Mouse (Mus musculus) heart, adult 2 months (tissue): ENCODE data around the gene Adh4. TPM values are rescaled to one million over a fixed set of nuclear protein-coding genes. Genes with fewer than 3 reads are reported as not detected.
A peak's percentile ranks its signal among the peaks of the same experiment; 100 is the strongest.
"Not testable (repeated sequence)": the region's sequence is repeated elsewhere in the genome, so short reads cannot be mapped to it uniquely, and the experiment has no call there.

Experiments used
- DNase-seq, 2 experiments: peaks; one replicate each; pipeline ENCODE4 v3.0.0; 2021
- H3K27ac ChIP-seq: fragments of 200-600 bp; 2 replicates; pipeline ENCODE4 v1.8.1; 2022
- H3K27me3 ChIP-seq: fragments of 200-500 bp; 2 replicates; pipeline ENCODE4 v1.6.1; 2012; ENCODE audit warnings: mild to moderate bottlenecking, low read length, inconsistent platforms, mixed read lengths; ENCODE audit not compliant: control insufficient read depth, insufficient read depth
- H3K36me3 ChIP-seq: fragments of 200-500 bp; 2 replicates; pipeline ENCODE4 v1.6.1; 2012; ENCODE audit warnings: low read length, inconsistent platforms; ENCODE audit not compliant: control insufficient read depth, insufficient read depth
- H3K4me1 ChIP-seq: fragments of 200-500 bp; 2 replicates; pipeline ENCODE4 v1.6.1; 2011; ENCODE audit warnings: low read length; ENCODE audit not compliant: control insufficient read depth, insufficient read depth
- H3K4me3 ChIP-seq: fragments of 200-600 bp; 2 replicates; pipeline ENCODE4 v1.8.1; 2022
- H3K79me2 ChIP-seq: fragments of 200-500 bp; replicated peaks from 2 replicates; pipeline ENCODE4 v1.6.1; 2012; ENCODE audit warnings: mild to moderate bottlenecking, inconsistent platforms, low read length, moderate library complexity, mixed read lengths; ENCODE audit not compliant: control insufficient read depth, insufficient read depth
- H3K9ac ChIP-seq: fragments of 200-500 bp; 2 replicates; pipeline ENCODE4 v1.6.1; 2012; ENCODE audit warnings: low read depth, mild to moderate bottlenecking, control low read depth, inconsistent platforms, low read length, mixed read lengths
- CTCF ChIP-seq: fragments of 200-600 bp; IDR thresholded peaks from 2 replicates; pipeline ENCODE4 v1.8.1; 2022; ENCODE audit warnings: antibody characterized with exemption, mild to moderate bottlenecking, moderate library complexity
- EP300 ChIP-seq: fragments of 200-500 bp; IDR thresholded peaks from 2 replicates; pipeline ENCODE4 v1.6.1; 2011; ENCODE audit warnings: low read depth, low read length, control low read depth; ENCODE audit not compliant: insufficient read depth
- POLR2A ChIP-seq: fragments of 200-500 bp; IDR thresholded peaks from 2 replicates; pipeline ENCODE4 v1.6.1; 2011; ENCODE audit warnings: mild to moderate bottlenecking, low read depth, low read length, control low read depth; ENCODE audit not compliant: insufficient read depth
- WGBS: fragments of 180-500 bp; shearing (Covaris S2); methylation state at CpG from one replicate; pipeline ENCODE4 v1.1.7; 2018; 5-methylcytosine and 5-hydroxymethylcytosine counted together
- intact Hi-C: fragments of 180-260 bp; cut with DNase I; formaldehyde crosslinking; loops from one replicate; pipeline ENCODE4 v1.15.1; 2025
- polyA plus RNA-seq: library from polyadenylated mRNA; depleted of rRNA; stranded (reverse); fragments of >200 nt; gene quantifications from 2 replicates; pipeline ENCODE4 v1.2.3, GENCODE M21; 2012
- total RNA-seq, 2 experiments: library from RNA; stranded (reverse); gene quantifications; 2 replicates each; pipeline ENCODE4 v1.2.3; 2021

The Adh4 gene
- total and polyA plus RNA-seq, 3 experiments = not detected

- no peaks in the 10 kb centered on the region for H3K4me1 ChIP-seq
- H3K27ac ChIP-seq = no peak overlapping the region
- no peaks in the 10 kb centered on the region for H3K79me2 ChIP-seq
- no peak overlapping the region for H3K4me3 ChIP-seq
- no peaks in the 10 kb centered on the region for H3K27me3 ChIP-seq
- intact Hi-C loops = loop anchor here (10.0 kb wide), 1 partner anchor 155 kb away; no protein-coding TSS in a partner anchor
- no peak overlapping the region for H3K9ac ChIP-seq
- H3K36me3 ChIP-seq = no peaks in the 10 kb centered on the region
- DNase-seq = no peak
- WGBS = 84% methylated on average over 13 of the region's 13 CpGs
- TF ChIP-seq EP300 (no peak), CTCF (peak; percentile 46)
Measured at GRCm38 (mm10) chr3:138460260-138460659, 45.0 kb downstream of the Adh4 start.

DNA sequence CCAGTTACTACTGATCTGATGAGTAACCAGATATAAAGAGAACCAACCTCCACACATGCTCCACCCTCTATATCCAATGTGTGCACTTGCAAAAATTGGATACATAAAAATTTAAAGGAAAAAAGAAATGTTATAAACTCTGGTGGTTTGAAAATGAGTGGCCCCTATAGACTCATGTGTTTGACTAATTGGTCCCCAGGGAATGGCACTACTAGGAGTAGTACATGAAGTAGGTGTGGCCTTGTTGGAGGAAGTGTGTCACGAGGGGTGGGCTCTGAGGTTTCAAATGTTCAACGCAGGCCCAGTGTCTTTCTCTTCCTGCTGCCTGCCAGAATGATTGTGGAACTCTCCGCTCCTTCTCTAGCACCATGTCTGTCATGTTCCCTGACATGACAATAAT, 46.6 kb downstream of the Adh4 start:
- intact Hi-C loops = loop anchor here (10.0 kb wide), 1 partner anchor 153 kb away; no protein-coding TSS in a partner anchor
- Histone ChIP-seq H3K4me3 (no peak overlapping the region), H3K4me1 (no peaks in the 10 kb centered on the region), H3K27me3 (no peaks in the 10 kb centered on the region), H3K27ac (no peak overlapping the region), H3K36me3 (peaks cover 7% of the 10 kb centered on the region), H3K9ac (no peak overlapping the region), H3K79me2 (no peaks in the 10 kb centered on the region)
- TF ChIP-seq POLR2A (no peak), EP300 (no peak), CTCF (no peak)
- WGBS = 87% methylated on average over 3 of the region's 3 CpGs
- DNase-seq = no peak

GRCm38 (mm10) chr3:138463137-138463536, 47.9 kb downstream of the Adh4 start:
- Histone ChIP-seq H3K79me2 (no peaks in the 10 kb centered on the region), H3K36me3 (peaks cover 8% of the 10 kb centered on the region), H3K4me1 (no peaks in the 10 kb centered on the region), H3K27ac (no peak overlapping the region), H3K27me3 (no peaks in the 10 kb centered on the region), H3K9ac (no peak overlapping the region), H3K4me3 (no peak overlapping the region)
- intact Hi-C loops = loop anchor here (10.0 kb wide), 1 partner anchor 152 kb away; no protein-coding TSS in a partner anchor
- WGBS = 79% methylated on average over 2 of the region's 2 CpGs
- TF ChIP-seq EP300 (no peak), POLR2A (no peak), CTCF (peak; percentile 65)
- no peak for DNase-seq

DNA sequence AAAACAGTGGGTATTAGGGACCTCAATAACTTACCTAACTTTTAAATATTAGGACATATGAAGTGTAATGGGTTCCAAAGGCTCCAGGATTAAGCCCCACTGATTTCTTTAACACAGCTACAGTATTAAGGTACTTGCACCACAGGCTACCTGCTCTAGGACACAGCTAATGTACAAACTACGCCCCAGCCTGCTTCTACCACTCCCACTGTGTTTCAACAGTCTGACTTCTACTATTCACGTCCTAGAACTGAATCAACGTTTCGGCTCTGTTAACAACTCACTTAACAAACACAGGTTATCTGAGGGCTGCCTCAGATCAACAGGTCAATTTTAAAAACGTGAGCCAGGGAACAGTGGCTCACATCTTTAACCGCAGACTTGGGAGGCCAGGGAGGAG, 48.5 kb downstream of the Adh4 start:
- Histone ChIP-seq H3K27ac (no peak overlapping the region), H3K27me3 (no peaks in the 10 kb centered on the region), H3K36me3 (peaks cover 8% of the 10 kb centered on the region), H3K4me1 (no peaks in the 10 kb centered on the region), H3K79me2 (no peaks in the 10 kb centered on the region), H3K4me3 (no peak overlapping the region), H3K9ac (no peak overlapping the region)
- intact Hi-C loops = loop anchor here (10.0 kb wide), 1 partner anchor 151 kb away; no protein-coding TSS in a partner anchor
- 86% methylated on average over 6 of the region's 6 CpGs for WGBS
- TF ChIP-seq POLR2A (no peak), CTCF (no peak), EP300 (no peak)
- DNase-seq = no peak

DNA sequence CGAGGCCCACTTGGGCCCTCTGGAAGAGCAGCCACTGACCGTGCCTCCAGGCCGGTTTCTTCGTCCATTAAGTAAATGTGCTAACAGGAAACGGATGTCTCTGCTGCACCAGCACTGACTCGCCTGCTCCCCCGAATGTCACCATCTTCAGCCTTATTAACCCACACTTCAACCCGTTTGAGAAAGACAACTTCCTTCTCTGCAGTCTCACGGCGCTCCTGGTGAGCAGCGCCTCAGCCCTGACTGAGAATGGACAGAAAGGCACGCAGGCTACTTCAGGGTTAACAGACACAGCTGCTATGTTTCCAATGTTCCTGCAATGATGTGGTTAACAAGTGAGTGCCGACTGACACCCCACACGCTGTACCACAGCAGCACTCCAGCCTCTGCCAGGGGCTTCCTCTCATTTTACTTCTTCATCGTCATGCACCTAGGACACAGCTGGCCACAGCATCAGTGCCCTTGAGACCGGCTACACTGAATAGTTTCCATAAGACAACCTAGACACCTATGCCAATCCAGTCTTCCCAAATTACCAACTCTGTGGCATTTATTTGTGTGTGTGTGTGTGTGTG, 49.4 kb downstream of the Adh4 start:
- DNase-seq = no peak
- WGBS = 65% methylated on average over 16 of the region's 16 CpGs
- Histone ChIP-seq H3K9ac (no peak overlapping the region), H3K79me2 (no peaks in the 10 kb centered on the region), H3K27me3 (no peaks in the 10 kb centered on the region), H3K27ac (no peak overlapping the region), H3K4me1 (no peaks in the 10 kb centered on the region), H3K36me3 (peaks cover 8% of the 10 kb centered on the region), H3K4me3 (no peak overlapping the region)
- TF ChIP-seq POLR2A (no peak), CTCF (no peak), EP300 (no peak)
- intact Hi-C loops = loop anchor here (10.0 kb wide), 1 partner anchor 150 kb away; no protein-coding TSS in a partner anchor

GRCm38 (mm10) chr3:138466656-138467055, 51.4 kb downstream of the Adh4 start:
- not testable (repeated sequence) for H3K27ac ChIP-seq, H3K36me3 ChIP-seq, DNase-seq, H3K4me1 ChIP-seq, H3K4me3 ChIP-seq, H3K79me2 ChIP-seq, H3K27me3 ChIP-seq, H3K9ac ChIP-seq
- WGBS = 93% methylated on average over 1 of the region's 1 CpGs
- intact Hi-C loops = loop anchor here (10.0 kb wide), 1 partner anchor 148 kb away; no protein-coding TSS in a partner anchor
